Comparison of ENCODE assay signal across 16 mouse cellular contexts in genomic region chr7:137979361-137979760, GRCm38 (mm10).
"Had no signal": no experiment of that assay in that cellular context is flagged by ENCODE, and none has a peak within 500 bp of the region (broad histone marks: within the 10 kb centered on the region; RNA-seq: fewer than 3 reads in every experiment).

No protein-coding gene starts in this region.

- DNase-seq: retina, postnatal 1 day; right cerebral cortex, adult 18-20 months; right cerebral cortex, postnatal 14 days; right cerebral cortex, postnatal 25 days; right cerebral cortex, postnatal 4 days; spleen, adult 18-20 months; thymus, adult 18-20 months; thymus, adult 2 months; thymus, postnatal 14 days; thymus, postnatal 25 days; thymus, postnatal 36 days; thymus, postnatal 4 days had no signal

- H3K27me3 ChIP-seq: neural tube, embryonic 13.5 days; neural tube, embryonic 15.5 days; stomach, embryonic 15.5 days had no signal

- H3K27ac ChIP-seq: neural tube, embryonic 13.5 days; neural tube, embryonic 15.5 days; stomach, embryonic 15.5 days; stomach, postnatal 0 days had no signal

- H3K4me1 ChIP-seq: neural tube, embryonic 13.5 days; neural tube, embryonic 15.5 days; stomach, embryonic 15.5 days had no signal

- H3K4me3 ChIP-seq: neural tube, embryonic 13.5 days; neural tube, embryonic 15.5 days; stomach, embryonic 15.5 days had no signal

- H3K36me3 ChIP-seq: neural tube, embryonic 13.5 days; neural tube, embryonic 15.5 days; stomach, embryonic 15.5 days had no signal

- H3K9ac ChIP-seq: neural tube, embryonic 13.5 days; neural tube, embryonic 15.5 days; stomach, embryonic 15.5 days had no signal
